Mouse (Mus musculus) stomach, postnatal 0 days (tissue): ENCODE measurements around the gene Efcab6.

Experiments used
- CTCF ChIP-seq: IDR thresholded peaks from 2 replicates; pipeline ENCODE4 v1.5.1; 2016; ENCODE audit warnings: antibody characterized with exemption, low read depth, mild to moderate bottlenecking, moderate library complexity
- EP300 ChIP-seq: optimal IDR thresholded peaks from 2 replicates; pipeline ENCODE3; 2016; ENCODE audit warnings: antibody characterized with exemption

GRCm38 (mm10) chr15:83999071-83999470, 66.1 kb downstream of the Efcab6 start:
- TF ChIP-seq CTCF = no peak
- no peak for TF ChIP-seq EP300
